Mouse (Mus musculus) liver, postnatal 0 days (tissue): Measurements from ENCODE around the gene Ube3c.

Experiments used
- CTCF ChIP-seq: sonication (generic); IDR thresholded peaks from 2 replicates; pipeline ENCODE4 v1.5.1; 2016; ENCODE audit warnings: antibody characterized with exemption, low read depth
- EP300 ChIP-seq: IDR thresholded peaks from 2 replicates; pipeline ENCODE4 v1.6.1; 2016; ENCODE audit warnings: antibody characterized with exemption, low read depth, mild to moderate bottlenecking

DNA sequence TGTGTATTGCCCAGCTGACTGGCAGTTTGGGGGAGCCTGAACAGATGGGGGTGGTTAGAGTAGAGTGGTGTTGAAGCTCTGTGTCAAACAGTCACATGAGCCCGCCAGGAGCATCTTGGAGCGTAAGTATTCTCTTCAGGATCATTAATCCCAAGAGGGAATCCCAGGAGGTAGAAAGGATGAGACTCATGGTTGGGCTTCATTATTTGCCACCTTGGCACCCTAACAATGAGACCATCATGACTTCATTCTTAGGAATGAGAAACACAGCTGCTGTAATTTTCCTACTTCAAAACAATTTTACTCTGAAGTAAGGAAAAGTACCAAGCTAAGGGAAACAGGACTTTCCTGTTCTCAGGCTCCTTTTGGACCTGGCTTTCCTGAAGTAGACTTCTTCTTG, 156.3 kb downstream of the Ube3c start:
- TF ChIP-seq CTCF = no peak
- no peak for TF ChIP-seq EP300
